Mouse (Mus musculus) CH12.LX (cell line): Measurements from ENCODE around the gene Twist2. TPM values are rescaled to one million over a fixed set of nuclear protein-coding genes. Genes with fewer than 3 reads are reported as not detected.

Experiments
- DNase-seq: peaks from one replicate; pipeline ENCODE4 v3.0.0-alpha.2; 2013; ENCODE audit errors: extremely low read depth
- H3K27ac ChIP-seq: 2 replicates; pipeline ENCODE4 v1.5.1; 2012; ENCODE audit warnings: low read depth, mild to moderate bottlenecking, control low read depth, moderate library complexity; ENCODE audit not compliant: insufficient read depth
- H3K27me3 ChIP-seq: replicated peaks from 2 replicates; pipeline ENCODE3; 2012; ENCODE audit warnings: inconsistent platforms
- H3K36me3 ChIP-seq, 2 experiments: replicated peaks in 1 of 2; 2 replicates each; pipeline versions ENCODE3 to v1.6.1; 2012; ENCODE audit warnings: inconsistent platforms in 1 of 2, low read length in 1 of 2, mild to moderate bottlenecking in 1 of 2, mixed read lengths in 1 of 2, moderate library complexity in 1 of 2; ENCODE audit not compliant: control insufficient read depth in 1 of 2, insufficient read depth in 1 of 2
- H3K4me1 ChIP-seq, 2 experiments: 2 replicates each; pipeline ENCODE4 v1.6.1; 2012; ENCODE audit warnings: inconsistent platforms in 1 of 2, moderate library complexity in 1 of 2; ENCODE audit not compliant: insufficient read depth in 2 of 2, control insufficient read depth in 1 of 2
- H3K4me2 ChIP-seq: 2 replicates; pipeline ENCODE4 v1.6.1; 2012; ENCODE audit warnings: low read depth, mild to moderate bottlenecking, control low read depth; ENCODE audit not compliant: poor library complexity, insufficient read depth, severe bottlenecking
- H3K4me3 ChIP-seq, 3 experiments: fragments of 150-350 bp in 1 of 3; sonication (generic) in 1 of 3; replicated peaks in 1 of 3; 2 replicates each; pipeline versions ENCODE3 to v1.5.1; 2011 to 2012; ENCODE audit warnings: low read depth in 2 of 3, low read length in 2 of 3, mild to moderate bottlenecking in 2 of 3, moderate library complexity in 2 of 3, control low read depth in 1 of 3, improper control_type of control experiment in 1 of 3, inconsistent platforms in 1 of 3, mixed read lengths in 1 of 3; ENCODE audit not compliant: poor library complexity in 1 of 3
- H3K79me2 ChIP-seq: replicated peaks from 2 replicates; pipeline ENCODE4 v1.6.1; 2012; ENCODE audit warnings: mild to moderate bottlenecking, moderate library complexity; ENCODE audit not compliant: control insufficient read depth, poor library complexity, insufficient read depth, severe bottlenecking; ENCODE audit errors: extremely low read depth
- H3K9ac ChIP-seq: 2 replicates; pipeline ENCODE4 v1.6.1; 2012; ENCODE audit warnings: low read depth, mild to moderate bottlenecking, control low read depth, moderate library complexity; ENCODE audit not compliant: insufficient read depth
- H3K9me3 ChIP-seq: replicated peaks from 2 replicates; pipeline ENCODE3; 2012; ENCODE audit warnings: low read length, inconsistent platforms, mixed read lengths
- CHD1 ChIP-seq: IDR thresholded peaks from 2 replicates; pipeline ENCODE4 v1.6.1; 2012; ENCODE audit warnings: low read depth, low read length, improper control_type of control experiment, inconsistent platforms
- E2F4 ChIP-seq: IDR thresholded peaks from 2 replicates; pipeline ENCODE4 v1.6.1; 2011; ENCODE audit warnings: low read depth, low read length, improper control_type of control experiment; ENCODE audit not compliant: insufficient replicate concordance
- ELF1 ChIP-seq: IDR thresholded peaks from 2 replicates; pipeline ENCODE4 v1.6.1; 2014; ENCODE audit warnings: low read depth, mild to moderate bottlenecking, inconsistent platforms, low read length, improper control_type of control experiment
- EP300 ChIP-seq: IDR thresholded peaks from 2 replicates; pipeline ENCODE4 v1.6.1; 2011; ENCODE audit warnings: low read length, improper control_type of control experiment
- ETS1 ChIP-seq: conservative IDR thresholded peaks from 2 replicates; pipeline ENCODE4 v1.6.1; 2012; ENCODE audit warnings: low read depth, mild to moderate bottlenecking, inconsistent platforms, low read length, improper control_type of control experiment, moderate library complexity
- GABPA ChIP-seq: IDR thresholded peaks from 2 replicates; pipeline ENCODE4 v1.6.1; 2012; ENCODE audit warnings: low read depth, low read length, improper control_type of control experiment, inconsistent platforms; ENCODE audit not compliant: insufficient replicate concordance
- IRF4 ChIP-seq: IDR thresholded peaks from 2 replicates; pipeline ENCODE4 v1.6.1; 2014; ENCODE audit warnings: low read depth, mild to moderate bottlenecking, inconsistent platforms, low read length, improper control_type of control experiment
- JUN ChIP-seq: IDR thresholded peaks from 2 replicates; pipeline ENCODE4 v1.6.1; 2011; ENCODE audit warnings: low read depth, mild to moderate bottlenecking, low read length, improper control_type of control experiment, moderate library complexity; ENCODE audit not compliant: insufficient read depth
- KAT2A ChIP-seq: IDR thresholded peaks from 2 replicates; pipeline ENCODE4 v1.6.1; 2012; ENCODE audit warnings: low read length, improper control_type of control experiment, inconsistent platforms; ENCODE audit not compliant: insufficient replicate concordance
- MAX ChIP-seq: IDR thresholded peaks from 2 replicates; pipeline ENCODE4 v1.6.1; 2011; ENCODE audit warnings: low read length, improper control_type of control experiment
- MEF2A ChIP-seq: IDR thresholded peaks from 2 replicates; pipeline ENCODE4 v1.6.1; 2014; ENCODE audit warnings: low read depth, mild to moderate bottlenecking, inconsistent platforms, low read length, improper control_type of control experiment, borderline replicate concordance
- NELFE ChIP-seq: IDR thresholded peaks from 2 replicates; pipeline ENCODE4 v1.6.1; 2011; ENCODE audit warnings: low read depth, low read length, improper control_type of control experiment
- NRF1 ChIP-seq: IDR thresholded peaks from 2 replicates; pipeline ENCODE4 v1.6.1; 2014; ENCODE audit warnings: low read depth, mild to moderate bottlenecking, inconsistent platforms, low read length, improper control_type of control experiment, moderate library complexity
- POLR2A ChIP-seq: IDR thresholded peaks from 2 replicates; pipeline ENCODE4 v1.6.1; 2011; ENCODE audit warnings: low read depth, mild to moderate bottlenecking, improper control_type of control experiment, low read length
- POLR2AphosphoS2 ChIP-seq: IDR thresholded peaks from 2 replicates; pipeline ENCODE4 v1.6.1; 2011; ENCODE audit warnings: low read depth, low read length, improper control_type of control experiment
- RAD21 ChIP-seq: IDR thresholded peaks from 2 replicates; pipeline ENCODE4 v1.6.1; 2011; ENCODE audit warnings: low read depth, mild to moderate bottlenecking, low read length, improper control_type of control experiment, moderate library complexity
- RCOR1 ChIP-seq: conservative IDR thresholded peaks from 2 replicates; pipeline ENCODE4 v1.6.1; 2012; ENCODE audit warnings: low read depth, mild to moderate bottlenecking, inconsistent platforms, low read length, improper control_type of control experiment
- SMC3 ChIP-seq: IDR thresholded peaks from 2 replicates; pipeline ENCODE4 v1.6.1; 2011; ENCODE audit warnings: low read depth, low read length, improper control_type of control experiment
- TBP ChIP-seq: conservative IDR thresholded peaks from 2 replicates; pipeline ENCODE4 v1.6.1; 2011; ENCODE audit warnings: low read depth, low read length, improper control_type of control experiment
- UBTF ChIP-seq: IDR thresholded peaks from 2 replicates; pipeline ENCODE4 v1.6.1; 2012; ENCODE audit warnings: low read depth, mild to moderate bottlenecking, inconsistent platforms, low read length, improper control_type of control experiment, moderate library complexity
- USF1 ChIP-seq: IDR thresholded peaks from 2 replicates; pipeline ENCODE4 v1.6.1; 2014; ENCODE audit warnings: low read depth, mild to moderate bottlenecking, inconsistent platforms, low read length, improper control_type of control experiment
- USF2 ChIP-seq: conservative IDR thresholded peaks from 2 replicates; pipeline ENCODE4 v1.6.1; 2011; ENCODE audit warnings: low read depth, low read length, improper control_type of control experiment
- ZMIZ1 ChIP-seq: IDR thresholded peaks from 2 replicates; pipeline ENCODE4 v1.6.1; 2012; ENCODE audit warnings: low read depth, mild to moderate bottlenecking, inconsistent platforms, low read length, improper control_type of control experiment
- dilution Hi-C: fragments of 300-500 bp; cut with MboI; formaldehyde crosslinking; loops from 2 replicates; pipeline ENCODE4 v1.14.3; 2020; ENCODE audit warnings: low sequenced_read_pairs; ENCODE audit not compliant: extremely low pct_unique_long_range_greater_than_20kb, extremely low pct_ligation_motif_present
- in situ Hi-C: fragments of 300-500 bp; cut with MboI; formaldehyde crosslinking; loops from 3 replicates; pipeline ENCODE4 v1.14.3; 2019; ENCODE audit warnings: low sequenced_read_pairs, low pct_ligation_motif_present, low pct_unique_long_range_greater_than_20kb, mixed read lengths
- polyA plus RNA-seq: library from polyadenylated mRNA; unstranded; fragments of >175 nt; gene quantifications from 2 replicates; pipeline ENCODE4 v1.2.1, GENCODE M21; 2012; ENCODE audit warnings: low read depth; ENCODE audit not compliant: insufficient read length
- total RNA-seq, 2 experiments: library from RNA; depleted of rRNA; stranded (reverse); fragments of 300-350 nt in 1 of 2; fragments of >200 nt in 1 of 2; gene quantifications; 2 replicates each; pipeline ENCODE4 v1.2.3; 2012 to 2014

Gene Twist2
- total and polyA plus RNA-seq, 3 experiments: not detected

DNA sequence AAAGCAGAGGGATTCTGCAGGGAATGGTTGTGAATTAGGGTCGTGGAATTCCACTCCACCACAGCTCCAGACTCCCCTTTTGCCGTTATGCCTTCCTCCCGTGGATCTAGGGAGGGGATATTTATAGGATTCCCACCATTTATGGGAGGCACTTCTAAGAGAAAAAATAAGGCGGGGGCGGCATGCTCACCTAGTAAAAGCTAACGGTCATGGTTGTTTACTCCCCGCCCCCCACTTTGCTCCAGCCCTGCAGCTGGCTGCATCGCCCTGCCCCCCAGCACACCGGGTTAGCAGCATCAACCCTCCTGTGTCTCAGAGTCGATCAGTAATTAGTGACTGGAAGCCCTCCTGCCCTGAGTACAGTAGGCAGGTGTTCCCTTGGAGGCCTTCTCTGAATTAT lies 30.6 kb upstream of the Twist2 start:
- Histone ChIP-seq H3K27ac (no peak overlapping the region), H3K36me3 (no peaks in the 10 kb centered on the region), H3K9me3 (no peaks in the 10 kb centered on the region), H3K4me3 (no peak overlapping the region), H3K4me2 (no peak overlapping the region), H3K79me2 (no peaks in the 10 kb centered on the region), H3K27me3 (peaks cover 56% of the 10 kb centered on the region), H3K9ac (no peak overlapping the region), H3K4me1 (peaks cover 4 to 8% of the 10 kb centered on the region in 2 experiments; a peak in 2 of 4 replicates)
- in situ Hi-C loops (no loop called here), dilution Hi-C loops (no loop called here)
- TF ChIP-seq USF2 (no peak), KAT2A (no peak), POLR2A (no peak), MEF2A (no peak), NELFE (no peak), RCOR1 (no peak), CHD1 (no peak), POLR2AphosphoS2 (no peak), JUN (no peak), TBP (no peak), ZMIZ1 (no peak), SMC3 (no peak), USF1 (no peak), RAD21 (no peak), ETS1 (no peak), NRF1 (no peak), EP300 (no peak), IRF4 (no peak), GABPA (no peak), UBTF (no peak)
- no peak for DNase-seq

DNA sequence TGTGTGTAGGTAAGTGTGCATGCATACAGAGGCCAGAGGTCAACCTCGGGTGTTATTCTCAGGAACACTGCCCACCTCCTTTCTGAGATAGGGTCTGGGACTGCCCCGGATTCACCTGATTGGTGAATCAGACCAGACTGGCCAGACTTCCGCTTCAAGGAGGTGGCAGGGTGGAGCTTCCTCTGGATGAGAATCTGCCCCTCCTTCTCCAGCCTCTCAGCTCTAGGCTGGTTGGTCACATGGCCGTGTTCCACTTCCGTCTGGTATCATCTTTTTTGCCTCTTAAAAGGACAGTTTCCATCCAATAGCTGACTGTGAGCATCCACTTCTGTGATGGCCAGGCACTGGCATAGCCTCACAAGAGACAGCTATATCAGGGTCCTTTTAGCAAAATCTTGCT lies 24.3 kb upstream of the Twist2 start:
- dilution Hi-C loops: no loop called here
- no peak overlapping the region for H3K4me3 ChIP-seq

More for the DNA sequence above, 24.3 kb upstream of the Twist2 start:
- no peak for TF ChIP-seq ETS1
- 0 out of 2 replicates have a peak, but pooled peaks have one; percentile 37 for TF ChIP-seq MAX
- TF ChIP-seq USF1: peak; percentile 56
- TF ChIP-seq ELF1: peak; percentile 52
- no peak for TF ChIP-seq E2F4
- TF ChIP-seq USF2: peak; percentile 30; the same call in 1 of the 2 replicates
- TF ChIP-seq, all 38 proteins: peak for 4
- Histone ChIP-seq H3K9ac (no peak overlapping the region), H3K9me3 (no peaks in the 10 kb centered on the region), H3K36me3 (no peaks in the 10 kb centered on the region), H3K27me3 (peaks cover 43% of the 10 kb centered on the region), H3K4me1 (peaks cover 4% of the 10 kb centered on the region in 2 experiments; a peak in 2 of 4 replicates), H3K79me2 (no peaks in the 10 kb centered on the region), H3K27ac (no peak overlapping the region), H3K4me2 (no peak overlapping the region)
- DNase-seq: peak; percentile 23
- in situ Hi-C loops: loop anchor here (5.0 kb wide), 1 partner anchor 40 kb away; no protein-coding TSS in a partner anchor
